Mouse (Mus musculus) ES-Bruce4 (cell line): ENCODE results near the gene Phkg1. TPM values are rescaled to one million over a fixed set of nuclear protein-coding genes. Genes with fewer than 3 reads are reported as not detected.

Experiments
- H3K27ac ChIP-seq: 2 replicates; pipeline ENCODE4 v1.5.1; 2012; ENCODE audit warnings: low read length, inconsistent platforms; ENCODE audit not compliant: insufficient read depth
- H3K27me3 ChIP-seq: 2 replicates; pipeline ENCODE4 v1.6.1; 2012; ENCODE audit warnings: mild to moderate bottlenecking, low read length, inconsistent platforms; ENCODE audit not compliant: control insufficient read depth, poor library complexity, insufficient read depth, severe bottlenecking
- H3K36me3 ChIP-seq: 2 replicates; pipeline ENCODE4 v1.6.1; 2012; ENCODE audit warnings: inconsistent platforms, mild to moderate bottlenecking, low read length, moderate library complexity; ENCODE audit not compliant: control insufficient read depth, poor library complexity, insufficient read depth, severe bottlenecking
- H3K4me1 ChIP-seq: one replicate; pipeline ENCODE4 v1.8.1; 2011; ENCODE audit warnings: low read length; ENCODE audit not compliant: control insufficient read depth, insufficient read depth
- H3K4me3 ChIP-seq: 2 replicates; pipeline ENCODE4 v1.5.1; 2011; ENCODE audit warnings: low read depth, mild to moderate bottlenecking, low read length
- H3K9ac ChIP-seq: 2 replicates; pipeline ENCODE4 v1.6.1; 2012; ENCODE audit warnings: low read depth, mild to moderate bottlenecking, inconsistent platforms; ENCODE audit not compliant: poor library complexity, severe bottlenecking
- H3K9me3 ChIP-seq: replicated peaks from 2 replicates; pipeline ENCODE4 v1.6.1; 2012; ENCODE audit warnings: mild to moderate bottlenecking, low read length, inconsistent platforms; ENCODE audit not compliant: control insufficient read depth, poor library complexity, insufficient read depth, severe bottlenecking
- CTCF ChIP-seq: IDR thresholded peaks from one replicate; pipeline ENCODE4 v1.8.1; 2011; ENCODE audit warnings: low read depth, low read length
- EP300 ChIP-seq: IDR thresholded peaks from 2 replicates; pipeline ENCODE4 v1.6.1; 2011; ENCODE audit warnings: low read depth, low read length; ENCODE audit not compliant: insufficient read depth
- POLR2A ChIP-seq: IDR thresholded peaks from one replicate; pipeline ENCODE4 v1.8.1; 2011; ENCODE audit warnings: low read length; ENCODE audit not compliant: insufficient read depth
- polyA plus RNA-seq: library from polyadenylated mRNA; stranded (reverse); fragments of >200 nt; gene quantifications from 2 replicates; pipeline ENCODE4 v1.2.4, GENCODE M21; 2011; ENCODE audit warnings: low read depth; ENCODE audit not compliant: missing spikeins, insufficient read depth, insufficient read length

Gene Phkg1
- polyA plus RNA-seq, 1 experiment = 6.1 TPM

- no peak overlapping the region for H3K9ac ChIP-seq
- H3K36me3 ChIP-seq = peaks cover 25% of the 10 kb centered on the region
- H3K4me3 ChIP-seq = no peak overlapping the region
- no peak overlapping the region for H3K27ac ChIP-seq
- H3K27me3 ChIP-seq = no peaks in the 10 kb centered on the region
- no peak for TF ChIP-seq EP300
- TF ChIP-seq CTCF = peak; percentile 61
- TF ChIP-seq POLR2A = no peak
- no peaks in the 10 kb centered on the region for H3K4me1 ChIP-seq
- no peaks in the 10 kb centered on the region for H3K9me3 ChIP-seq
Measured at GRCm38 (mm10) chr5:129856414-129856813, 41.9 kb downstream of the Phkg1 start.

GRCm38 (mm10) chr5:129855163-129855562, 43.2 kb downstream of the Phkg1 start:
- Histone ChIP-seq H3K36me3 (peaks cover 21% of the 10 kb centered on the region), H3K9me3 (no peaks in the 10 kb centered on the region), H3K4me1 (no peaks in the 10 kb centered on the region), H3K9ac (no peak overlapping the region), H3K4me3 (no peak overlapping the region), H3K27me3 (no peaks in the 10 kb centered on the region), H3K27ac (no peak overlapping the region)
- TF ChIP-seq EP300 = no peak
- no peak for TF ChIP-seq POLR2A
- TF ChIP-seq CTCF = peak; percentile 34

GRCm38 (mm10) chr5:129847558-129847820, 50.9 kb downstream of the Phkg1 start:
- Histone ChIP-seq H3K4me3 (peak overlapping the region; percentile 98), H3K9me3 (no peaks in the 10 kb centered on the region; the same call in 1 of the 2 replicates), H3K27me3 (no peaks in the 10 kb centered on the region), H3K36me3 (peaks cover 24% of the 10 kb centered on the region), H3K9ac (peak overlapping the region; percentile 77), H3K4me1 (no peaks in the 10 kb centered on the region), H3K27ac (no peak overlapping the region)
- TF ChIP-seq CTCF (no peak), POLR2A (no peak), EP300 (no peak)

GRCm38 (mm10) chr5:129846752-129847557, 51.4 kb downstream of the Phkg1 start, which contains the start of gene Sumf2:
Sumf2 (plus strand) TSS chr5:129846986.
- Histone ChIP-seq H3K36me3 (peaks cover 24% of the 10 kb centered on the region), H3K9me3 (no peaks in the 10 kb centered on the region; the same call in 1 of the 2 replicates), H3K27me3 (no peaks in the 10 kb centered on the region), H3K27ac (peak within 1 kb of the TSS; percentile 65), H3K9ac (peak within 1 kb of the TSS; percentile 77), H3K4me3 (peak within 1 kb of the TSS; percentile 98), H3K4me1 (no peaks in the 10 kb centered on the region)
- TF ChIP-seq CTCF (no peak), POLR2A (peak; percentile 97), EP300 (no peak)

GRCm38 (mm10) chr5:129844848-129845247, 53.5 kb downstream of the Phkg1 start:
- H3K4me3 ChIP-seq = no peak overlapping the region
- H3K27me3 ChIP-seq = no peaks in the 10 kb centered on the region
- H3K9me3 ChIP-seq = no peaks in the 10 kb centered on the region; the same call in 1 of the 2 replicates
- H3K27ac ChIP-seq = 0 out of 2 replicates have a peak overlapping the region, but pooled peaks have one; percentile 15
- H3K36me3 ChIP-seq = peaks cover 24% of the 10 kb centered on the region
- no peak overlapping the region for H3K9ac ChIP-seq
- no peaks in the 10 kb centered on the region for H3K4me1 ChIP-seq
- TF ChIP-seq POLR2A (no peak), EP300 (no peak), CTCF (no peak)

Other genes with a start within 250 kb of the Phkg1 start
- gene Zfp11, start 228.4 kb downstream of the Phkg1 start, polyA plus RNA-seq = 4.1 TPM in 2 replicates
- not detected in 2 replicates for gene Sept14, start 190.0 kb downstream of the Phkg1 start, polyA plus RNA-seq
- 76.4 and 94.7 TPM in 2 replicates for gene Mrps17, start 183.1 kb downstream of the Phkg1 start, polyA plus RNA-seq
- gene Nipsnap2, start 173.5 kb downstream of the Phkg1 start, polyA plus RNA-seq = 34.9 and 38.0 TPM in 2 replicates
- gene Psph, start 111.1 kb downstream of the Phkg1 start, polyA plus RNA-seq = 28.7 and 31.4 TPM in 2 replicates
- 58.6 and 61.0 TPM in 2 replicates for gene Sumf2, start 51.6 kb downstream of the Phkg1 start, polyA plus RNA-seq
- gene Chchd2, start 11.1 kb downstream of the Phkg1 start, polyA plus RNA-seq = 337 and 340 TPM in 2 replicates
- 12.9 and 13.1 TPM in 2 replicates for gene Zbed5, start 2.8 kb downstream of the Phkg1 start, polyA plus RNA-seq
- gene Nupr1l, start 10.0 kb upstream of the Phkg1 start, polyA plus RNA-seq = 1.3 and 4.3 TPM in 2 replicates
- 72.6 and 73.3 TPM in 2 replicates for gene Vkorc1l1, start 43.4 kb upstream of the Phkg1 start, polyA plus RNA-seq
- gene Gusb, start 104.5 kb upstream of the Phkg1 start, polyA plus RNA-seq = 11.5 and 13.3 TPM in 2 replicates
- gene Asl, start 130.7 kb upstream of the Phkg1 start, polyA plus RNA-seq = 60.7 and 63.4 TPM in 2 replicates
- 25.7 and 30.0 TPM in 2 replicates for gene Crcp, start 130.7 kb upstream of the Phkg1 start, polyA plus RNA-seq
- gene Tpst1, start 174.8 kb upstream of the Phkg1 start, polyA plus RNA-seq = 35.6 and 44.8 TPM in 2 replicates
- 0.97 and 1.8 TPM in 2 replicates for gene Kctd7, start 246.3 kb upstream of the Phkg1 start, polyA plus RNA-seq